Mouse (Mus musculus) hindbrain, embryonic 15.5 days (tissue): ENCODE measurements at regions not wholly inside any gene's neighbourhood (a gene's known extent, or its start where the extent isn't known, plus 50 kb on each side); places are given as distances from the start of the nearest gene placed in this dataset.
A peak's percentile ranks its signal among the peaks of the same experiment; 100 is the strongest.

Experiments
- ATAC-seq: fragments of 200-750 bp; cut with Nextera tagmentation; 2 replicates; pipeline ENCODE4 v1.8.0; 2017; ENCODE audit warnings: low read depth, moderate number of reproducible peaks, moderate TSS enrichment; ENCODE audit not compliant: low FRiP score
- H3K27ac ChIP-seq: fragments of 300-500 bp; sonication (generic); replicated peaks from 2 replicates; pipeline ENCODE4 v1.5.1; 2015; ENCODE audit warnings: mild to moderate bottlenecking, inconsistent platforms
- H3K27me3 ChIP-seq: fragments of 300-500 bp; sonication (generic); 2 replicates; pipeline ENCODE4 v1.6.1; 2015; ENCODE audit warnings: control low read depth, inconsistent platforms
- H3K36me3 ChIP-seq: fragments of 300-500 bp; sonication (generic); 2 replicates; pipeline ENCODE4 v1.6.1; 2015; ENCODE audit warnings: control low read depth, inconsistent platforms
- H3K4me1 ChIP-seq: fragments of 300-500 bp; sonication (generic); replicated peaks from 2 replicates; pipeline ENCODE4 v1.6.1; 2015; ENCODE audit warnings: control low read depth, inconsistent platforms
- H3K4me2 ChIP-seq: fragments of 300-500 bp; sonication (generic); 2 replicates; pipeline ENCODE4 v1.6.1; 2015; ENCODE audit warnings: moderate library complexity, mild to moderate bottlenecking, inconsistent platforms
- H3K4me3 ChIP-seq: fragments of 300-500 bp; sonication (generic); 2 replicates; pipeline ENCODE4 v1.5.1; 2015; ENCODE audit warnings: mild to moderate bottlenecking, inconsistent platforms
- H3K9ac ChIP-seq: fragments of 300-500 bp; sonication (generic); 2 replicates; pipeline ENCODE4 v1.6.1; 2015; ENCODE audit warnings: inconsistent platforms
- H3K9me3 ChIP-seq: fragments of 300-500 bp; sonication (generic); 2 replicates; pipeline ENCODE4 v1.6.1; 2016; ENCODE audit warnings: control low read depth, inconsistent platforms
- WGBS: fragments of 180-500 bp; shearing (Covaris S2); methylation state at CpG from one replicate; pipeline ENCODE4 v1.1.7; 2015; 5-methylcytosine and 5-hydroxymethylcytosine counted together

DNA sequence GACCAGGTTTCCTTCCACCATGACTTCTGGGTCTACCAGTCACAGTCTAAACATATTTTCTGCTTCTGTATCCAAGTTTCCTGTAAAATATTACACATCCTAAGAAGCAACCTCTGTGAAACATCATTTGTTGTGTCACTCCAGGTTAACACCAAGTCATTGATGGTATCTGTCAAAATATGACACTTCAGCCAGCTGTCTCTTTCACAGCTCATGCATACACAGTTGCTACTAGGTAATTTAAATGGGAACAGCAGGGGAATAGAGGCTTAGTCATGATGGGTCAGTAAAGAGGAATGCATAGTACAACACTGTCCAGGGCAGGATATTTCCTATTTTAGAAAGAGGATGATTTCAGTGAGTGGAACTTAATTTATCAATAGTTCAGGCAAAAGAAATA lies 589.6 kb upstream of the Atp2b1 start:
- Histone ChIP-seq H3K4me3 (no peak overlapping the region), H3K36me3 (no peaks in the 10 kb centered on the region), H3K4me2 (no peak overlapping the region), H3K9ac (no peak overlapping the region), H3K4me1 (no peaks in the 10 kb centered on the region), H3K9me3 (no peaks in the 10 kb centered on the region), H3K27me3 (no peaks in the 10 kb centered on the region), H3K27ac (no peak overlapping the region)
- ATAC-seq, result no peak

DNA sequence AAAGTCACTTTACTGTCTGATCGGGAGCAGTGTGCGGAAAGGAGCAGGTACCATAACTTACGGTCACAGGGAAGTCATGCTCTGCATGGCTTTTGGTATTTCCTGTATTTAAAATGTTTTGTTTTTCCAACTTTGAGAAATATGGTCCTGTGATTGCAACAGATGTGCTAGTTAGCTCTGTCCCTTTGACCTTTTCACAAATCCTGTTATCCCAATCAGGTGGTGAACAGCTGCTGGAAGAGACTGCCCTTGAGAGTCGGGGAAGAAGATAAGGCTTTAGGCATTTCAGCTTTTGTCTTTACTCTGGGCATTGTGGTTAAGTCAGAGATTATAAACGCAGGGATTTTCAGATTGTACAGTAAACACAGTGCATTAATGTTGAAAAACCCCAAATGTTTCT lies 588.5 kb upstream of the Atp2b1 start:
- Histone ChIP-seq H3K4me1 (no peaks in the 10 kb centered on the region), H3K36me3 (no peaks in the 10 kb centered on the region), H3K9ac (no peak overlapping the region), H3K9me3 (no peaks in the 10 kb centered on the region), H3K27me3 (no peaks in the 10 kb centered on the region), H3K4me3 (no peak overlapping the region), H3K4me2 (no peak overlapping the region), H3K27ac (no peak overlapping the region)
- 81% methylated on average over 5 of the region's 5 CpGs for WGBS
- no peak for ATAC-seq

- no peak for ATAC-seq
- Histone ChIP-seq H3K9me3 (no peaks in the 10 kb centered on the region), H3K4me3 (no peak overlapping the region), H3K36me3 (no peaks in the 10 kb centered on the region), H3K4me1 (no peaks in the 10 kb centered on the region), H3K27ac (no peak overlapping the region), H3K4me2 (no peak overlapping the region), H3K9ac (no peak overlapping the region), H3K27me3 (no peaks in the 10 kb centered on the region)
- 78% methylated on average over 4 of the region's 4 CpGs for WGBS
These were observed 581.5 kb upstream of the Atp2b1 start for GRCm38 (mm10) chr10:98332682-98333081.

DNA sequence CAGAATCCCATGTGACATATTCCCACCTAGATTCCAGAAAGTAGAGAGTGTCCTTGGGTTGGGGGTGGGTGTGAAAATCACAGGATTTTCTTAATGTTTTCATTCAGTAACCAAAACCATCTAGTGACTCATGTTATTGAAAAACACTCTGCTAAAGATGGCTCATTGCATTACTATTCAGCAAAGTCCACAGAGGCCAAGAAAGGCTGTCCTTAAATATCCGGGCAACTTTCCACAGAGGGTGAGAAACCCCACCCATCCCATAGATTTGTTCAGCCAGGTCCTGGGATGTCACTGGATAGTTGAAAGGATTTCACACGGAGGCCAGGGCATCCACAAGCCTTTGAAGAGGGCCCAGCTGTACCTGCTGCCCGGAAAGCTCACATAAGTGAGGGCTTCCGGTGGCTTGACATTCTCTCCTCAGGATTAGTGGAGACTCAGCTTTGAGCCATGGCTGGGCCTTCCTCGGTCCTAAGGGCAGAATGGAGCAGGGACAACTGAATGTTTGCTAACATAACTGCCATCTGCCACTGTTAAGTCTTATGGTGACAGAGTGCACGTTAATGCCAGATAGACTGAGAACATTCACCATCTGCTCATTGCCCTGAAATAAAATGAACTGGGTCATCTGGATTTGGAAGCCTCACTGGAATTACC lies 580.7 kb upstream of the Atp2b1 start:
- WGBS, result 75% methylated on average over 6 of the region's 6 CpGs
- no peak for ATAC-seq

GRCm38 (mm10) chr10:98343827-98344226 lies 570.4 kb upstream of the Atp2b1 start:
- 89% methylated on average over 5 of the region's 5 CpGs for WGBS
- Histone ChIP-seq H3K27me3 (no peaks in the 10 kb centered on the region), H3K4me1 (no peaks in the 10 kb centered on the region), H3K27ac (no peak overlapping the region), H3K4me2 (no peak overlapping the region), H3K36me3 (no peaks in the 10 kb centered on the region), H3K4me3 (no peak overlapping the region), H3K9ac (no peak overlapping the region), H3K9me3 (no peaks in the 10 kb centered on the region)
- ATAC-seq, result no peak

More for the DNA sequence above, 580.7 kb upstream of the Atp2b1 start:
- H3K27me3 ChIP-seq, result no peaks in the 10 kb centered on the region
- no peaks in the 10 kb centered on the region for H3K36me3 ChIP-seq
- no peak overlapping the region for H3K27ac ChIP-seq
- no peak overlapping the region for H3K9ac ChIP-seq
- no peaks in the 10 kb centered on the region for H3K9me3 ChIP-seq
- H3K4me2 ChIP-seq, result no peak overlapping the region
- H3K4me3 ChIP-seq, result no peak overlapping the region
- H3K4me1 ChIP-seq, result no peaks in the 10 kb centered on the region

- 63% methylated on average over 5 of the region's 5 CpGs for WGBS
- ATAC-seq, result peak; percentile 51; the same call in 1 of the 2 replicates
- H3K4me1 ChIP-seq, result 0 out of 2 replicates have a peak, but pooled peaks cover 3% of the 10 kb centered on the region
- no peaks in the 10 kb centered on the region for H3K27me3 ChIP-seq
- no peaks in the 10 kb centered on the region for H3K9me3 ChIP-seq
- no peak overlapping the region for H3K4me2 ChIP-seq
- no peak overlapping the region for H3K4me3 ChIP-seq
- H3K36me3 ChIP-seq, result no peaks in the 10 kb centered on the region
- H3K9ac ChIP-seq, result no peak overlapping the region
- H3K27ac ChIP-seq, result no peak overlapping the region
These were observed 564.7 kb upstream of the Atp2b1 start for GRCm38 (mm10) chr10:98349466-98349865.

GRCm38 (mm10) chr10:98350318-98350926 lies 563.8 kb upstream of the Atp2b1 start:
- Histone ChIP-seq H3K9me3 (no peaks in the 10 kb centered on the region), H3K27me3 (no peaks in the 10 kb centered on the region), H3K4me3 (no peak overlapping the region), H3K4me1 (0 out of 2 replicates have a peak, but pooled peaks cover 3% of the 10 kb centered on the region), H3K9ac (no peak overlapping the region), H3K36me3 (no peaks in the 10 kb centered on the region), H3K27ac (no peak overlapping the region), H3K4me2 (no peak overlapping the region)
- WGBS, result 78% methylated on average over 6 of the region's 6 CpGs
- ATAC-seq, result peak; percentile 68; the same call in 1 of the 2 replicates

GRCm38 (mm10) chr10:98352061-98352460 lies 562.1 kb upstream of the Atp2b1 start:
- Histone ChIP-seq H3K27ac (no peak overlapping the region), H3K4me3 (no peak overlapping the region), H3K36me3 (no peaks in the 10 kb centered on the region), H3K4me1 (0 out of 2 replicates have a peak, but pooled peaks cover 3% of the 10 kb centered on the region), H3K4me2 (no peak overlapping the region), H3K27me3 (no peaks in the 10 kb centered on the region), H3K9me3 (no peaks in the 10 kb centered on the region), H3K9ac (no peak overlapping the region)
- ATAC-seq, result no peak
- WGBS, result 83% methylated on average over 2 of the region's 2 CpGs

DNA sequence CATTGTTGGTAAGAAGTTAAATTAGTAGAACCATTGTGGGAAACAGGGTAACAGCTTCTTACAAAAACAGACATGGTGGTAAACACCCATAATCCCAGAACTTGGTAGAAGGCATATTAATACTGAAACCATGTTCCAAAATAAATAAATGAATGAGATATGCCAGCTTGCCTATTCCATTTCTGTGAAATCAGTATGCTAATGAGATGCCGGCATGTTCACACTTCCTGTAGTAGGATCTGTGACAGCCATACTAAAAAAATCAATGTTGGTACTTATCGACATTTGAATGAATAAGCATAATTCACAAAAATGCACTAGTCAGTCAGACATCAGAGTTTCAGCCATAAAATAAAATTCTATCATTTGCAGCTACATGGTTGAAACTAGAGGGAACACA lies 559.7 kb upstream of the Atp2b1 start:
- no peak for ATAC-seq
- H3K4me3 ChIP-seq, result no peak overlapping the region
- no peak overlapping the region for H3K4me2 ChIP-seq
- 0 out of 2 replicates have a peak, but pooled peaks cover 3% of the 10 kb centered on the region for H3K4me1 ChIP-seq
- H3K27ac ChIP-seq, result no peak overlapping the region
- H3K27me3 ChIP-seq, result no peaks in the 10 kb centered on the region
- H3K9me3 ChIP-seq, result no peaks in the 10 kb centered on the region
- no peaks in the 10 kb centered on the region for H3K36me3 ChIP-seq
- WGBS, result 89% methylated on average over 2 of the region's 2 CpGs
- no peak overlapping the region for H3K9ac ChIP-seq

DNA sequence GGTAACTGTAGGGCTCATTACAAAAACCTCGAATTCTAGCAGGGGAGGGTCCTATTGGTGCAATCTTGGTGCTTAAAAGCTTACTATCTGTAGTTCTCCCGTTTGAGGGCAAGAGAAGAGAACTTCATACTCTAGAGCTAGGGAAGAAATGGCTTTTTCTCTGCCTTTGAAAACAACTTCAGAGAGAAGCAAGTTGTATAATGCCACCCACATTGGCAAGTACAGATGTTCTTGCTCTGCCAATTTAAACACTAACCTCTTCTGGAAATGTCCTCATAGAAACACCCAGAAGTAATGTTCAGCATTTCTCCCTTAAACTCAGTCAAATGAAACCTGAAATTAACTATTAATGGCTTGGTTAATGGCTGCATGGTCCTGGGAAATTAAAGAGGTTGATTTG lies 549.6 kb upstream of the Atp2b1 start:
- no peaks in the 10 kb centered on the region for H3K9me3 ChIP-seq
- no peaks in the 10 kb centered on the region for H3K36me3 ChIP-seq
- no peak overlapping the region for H3K27ac ChIP-seq
- 66% methylated on average over 2 of the region's 2 CpGs for WGBS
- ATAC-seq, result no peak
- no peak overlapping the region for H3K4me3 ChIP-seq
- no peaks in the 10 kb centered on the region for H3K27me3 ChIP-seq
- H3K9ac ChIP-seq, result no peak overlapping the region
- H3K4me1 ChIP-seq, result no peaks in the 10 kb centered on the region
- H3K4me2 ChIP-seq, result no peak overlapping the region

GRCm38 (mm10) chr10:98372561-98372960 lies 541.6 kb upstream of the Atp2b1 start:
- WGBS, result 57% methylated on average over 4 of the region's 4 CpGs
- H3K36me3 ChIP-seq, result no peaks in the 10 kb centered on the region
- H3K9me3 ChIP-seq, result no peaks in the 10 kb centered on the region
- no peak overlapping the region for H3K4me2 ChIP-seq
- H3K27me3 ChIP-seq, result no peaks in the 10 kb centered on the region
- H3K27ac ChIP-seq, result no peak overlapping the region
- no peaks in the 10 kb centered on the region for H3K4me1 ChIP-seq
- no peak overlapping the region for H3K9ac ChIP-seq
- ATAC-seq, result no peak
- H3K4me3 ChIP-seq, result no peak overlapping the region

DNA sequence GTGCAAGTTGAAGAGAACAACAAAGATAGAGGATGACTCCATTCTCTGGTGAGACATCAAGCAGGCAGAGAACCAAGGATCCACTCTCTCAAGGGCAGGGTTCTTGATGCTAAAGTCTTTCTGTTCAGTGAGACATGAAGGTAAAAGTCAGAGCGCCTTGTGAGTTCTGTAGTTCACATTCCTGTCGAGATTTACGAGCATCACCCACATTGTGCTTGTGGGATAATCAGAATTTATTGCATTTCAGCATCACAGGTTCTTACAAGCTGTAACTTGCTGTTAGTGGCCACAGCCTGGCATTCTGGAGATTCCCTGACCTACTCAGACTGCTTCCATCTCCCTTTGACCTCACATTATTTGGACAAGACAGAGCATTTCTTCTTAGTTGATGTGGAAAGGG lies 540.9 kb upstream of the Atp2b1 start:
- H3K36me3 ChIP-seq, result no peaks in the 10 kb centered on the region
- H3K4me2 ChIP-seq, result no peak overlapping the region
- H3K4me3 ChIP-seq, result no peak overlapping the region
- no peak for ATAC-seq
- H3K4me1 ChIP-seq, result no peaks in the 10 kb centered on the region
- H3K9ac ChIP-seq, result no peak overlapping the region
- WGBS, result 76% methylated on average over 3 of the region's 3 CpGs
- H3K9me3 ChIP-seq, result no peaks in the 10 kb centered on the region
- H3K27ac ChIP-seq, result no peak overlapping the region
- no peaks in the 10 kb centered on the region for H3K27me3 ChIP-seq

DNA sequence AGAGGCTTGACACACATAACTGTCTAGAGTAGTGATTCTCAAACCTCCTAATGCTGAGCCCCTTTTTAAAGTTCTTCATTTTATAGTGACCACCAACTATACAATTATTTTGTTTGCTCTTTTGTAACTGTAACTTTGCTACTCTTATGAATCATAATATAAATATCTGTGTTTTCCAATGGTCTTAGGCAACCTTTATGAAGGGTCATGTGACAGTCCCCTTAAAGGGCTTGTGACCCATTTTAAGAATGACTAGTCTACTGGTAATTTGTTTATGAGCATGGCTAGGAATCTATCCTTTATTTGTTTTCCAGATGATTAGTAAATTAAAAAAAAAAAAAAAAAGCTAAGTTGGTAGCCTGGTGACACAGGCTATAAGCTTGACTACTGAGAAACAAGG lies 539.5 kb upstream of the Atp2b1 start:
- H3K4me2 ChIP-seq, result no peak overlapping the region
- H3K36me3 ChIP-seq, result no peaks in the 10 kb centered on the region
- H3K9ac ChIP-seq, result no peak overlapping the region
- no peaks in the 10 kb centered on the region for H3K4me1 ChIP-seq
- no peak overlapping the region for H3K27ac ChIP-seq
- no peak overlapping the region for H3K4me3 ChIP-seq
- H3K27me3 ChIP-seq, result no peaks in the 10 kb centered on the region
- no peaks in the 10 kb centered on the region for H3K9me3 ChIP-seq
- ATAC-seq, result no peak
